Mouse (Mus musculus): ENCODE measurements at regions not wholly inside any gene's neighbourhood (a gene's known extent, or its start where the extent isn't known, plus 50 kb on each side); places are given as distances from the start of the nearest gene placed in this dataset.

- peak; percentile 75 for DNase-seq
Measured at GRCm38 (mm10) chr14:61757086-61757822, 150.0 kb downstream of the Kcnrg start.

- no peak for DNase-seq
Measured at GRCm38 (mm10) chr14:61757823-61758175, 150.5 kb downstream of the Kcnrg start.

- no peak for DNase-seq
Measured at GRCm38 (mm10) chr14:61758586-61758985, 151.3 kb downstream of the Kcnrg start.

- peak; percentile 38 for DNase-seq
Measured at GRCm38 (mm10) chr14:61760176-61760575, 152.9 kb downstream of the Kcnrg start.

- DNase-seq = peak; percentile 64
Measured at GRCm38 (mm10) chr14:61762076-61762475, 154.8 kb downstream of the Kcnrg start.

GRCm38 (mm10) chr14:61769881-61770280, 162.6 kb downstream of the Kcnrg start:
- no peak for DNase-seq

GRCm38 (mm10) chr14:61774171-61774570, 166.9 kb downstream of the Kcnrg start:
- no peak for DNase-seq

- DNase-seq = no peak
Measured at GRCm38 (mm10) chr14:61778618-61779017, 171.4 kb downstream of the Kcnrg start.

GRCm38 (mm10) chr14:61783206-61783605, 175.9 kb downstream of the Kcnrg start:
- no peak for DNase-seq

GRCm38 (mm10) chr14:61784609-61785008, 177.4 kb downstream of the Kcnrg start:
- DNase-seq = no peak

- DNase-seq = no peak
Measured at GRCm38 (mm10) chr14:61786031-61786430, 178.8 kb downstream of the Kcnrg start.

GRCm38 (mm10) chr14:61787746-61788145, 180.5 kb downstream of the Kcnrg start:
- no peak for DNase-seq

GRCm38 (mm10) chr14:61788998-61789790, 181.9 kb downstream of the Kcnrg start:
- peak; percentile 24 for DNase-seq

GRCm38 (mm10) chr14:61795976-61796645, 188.9 kb downstream of the Kcnrg start:
- no peak for DNase-seq

- DNase-seq = no peak
Measured at GRCm38 (mm10) chr14:61796671-61797070, 189.4 kb downstream of the Kcnrg start.

- no peak for DNase-seq
Measured at GRCm38 (mm10) chr14:61803421-61803925, 196.2 kb downstream of the Kcnrg start.

- no peak for DNase-seq
Measured at GRCm38 (mm10) chr14:61805433-61805832, 198.2 kb downstream of the Kcnrg start.

- no peak for DNase-seq
Measured at GRCm38 (mm10) chr14:61808193-61808592, 200.9 kb downstream of the Kcnrg start.

- no peak for DNase-seq
Measured at GRCm38 (mm10) chr14:61809716-61810437, 202.6 kb downstream of the Kcnrg start.

GRCm38 (mm10) chr14:61810836-61811235, 203.6 kb downstream of the Kcnrg start:
- no peak for DNase-seq

GRCm38 (mm10) chr14:61817711-61818110, 210.5 kb downstream of the Kcnrg start:
- DNase-seq = peak; percentile 39

GRCm38 (mm10) chr14:61818365-61818764, 211.1 kb downstream of the Kcnrg start:
- DNase-seq = no peak

GRCm38 (mm10) chr14:61819251-61819650, 212.0 kb downstream of the Kcnrg start:
- no peak for DNase-seq
